Mouse (Mus musculus) left cerebral cortex, postnatal 4 days (tissue): ENCODE data around the gene Igfbp4. TPM values are rescaled to one million over a fixed set of nuclear protein-coding genes. Genes with fewer than 3 reads are reported as not detected.

Source experiments
- DNase-seq: peaks from one replicate; pipeline ENCODE4 v3.0.0-alpha.2; 2022
- intact Hi-C: fragments of 180-260 bp; cut with DNase I; formaldehyde crosslinking; loops from one replicate; pipeline ENCODE4 v1.15.1; 2025
- total RNA-seq, 2 experiments: library from RNA; stranded (reverse); gene quantifications; 2 replicates each; pipeline ENCODE4 v1.2.3; 2021

Gene Igfbp4
- total RNA-seq, 2 experiments from 2014 or later = 66.1 to 80.1 TPM

GRCm38 (mm10) chr11:99040346-99040974 is 584 bp upstream of the Igfbp4 start:
- intact Hi-C loops = no loop called here
- peak; percentile 50 for DNase-seq

GRCm38 (mm10) chr11:99041841-99042780 is 1.1 kb downstream of the Igfbp4 start:
- no peak for DNase-seq
- intact Hi-C loops = no loop called here

- no peak for DNase-seq
- intact Hi-C loops = no loop called here
Measured at GRCm38 (mm10) chr11:99042834-99043431, 1.9 kb downstream of the Igfbp4 start.

- intact Hi-C loops = no loop called here
- no peak for DNase-seq
Measured at GRCm38 (mm10) chr11:99043632-99044031, 2.6 kb downstream of the Igfbp4 start.

GRCm38 (mm10) chr11:99044306-99044705 is 3.3 kb downstream of the Igfbp4 start:
- intact Hi-C loops = no loop called here
- DNase-seq = no peak

- no peak for DNase-seq
- intact Hi-C loops = no loop called here
Measured at GRCm38 (mm10) chr11:99045159-99045889, 4.3 kb downstream of the Igfbp4 start.

GRCm38 (mm10) chr11:99047120-99047519 is 6.1 kb downstream of the Igfbp4 start:
- intact Hi-C loops = no loop called here
- peak; percentile 74 for DNase-seq

GRCm38 (mm10) chr11:99047643-99048042 is 6.6 kb downstream of the Igfbp4 start:
- intact Hi-C loops = no loop called here
- peak; percentile 41 for DNase-seq

- intact Hi-C loops = no loop called here
- DNase-seq = no peak
Measured at GRCm38 (mm10) chr11:99055143-99055542, 14.1 kb downstream of the Igfbp4 start.

- no peak for DNase-seq
- intact Hi-C loops = no loop called here
Measured at GRCm38 (mm10) chr11:99055571-99056452, 14.8 kb downstream of the Igfbp4 start.

GRCm38 (mm10) chr11:99060435-99060834 is 19.4 kb downstream of the Igfbp4 start:
- no peak for DNase-seq
- intact Hi-C loops = no loop called here

GRCm38 (mm10) chr11:99062661-99063060 is 21.6 kb downstream of the Igfbp4 start:
- intact Hi-C loops = no loop called here

GRCm38 (mm10) chr11:99063406-99064131 is 22.5 kb downstream of the Igfbp4 start:
- DNase-seq = no peak
- intact Hi-C loops = no loop called here

More at GRCm38 (mm10) chr11:99062661-99063060, 21.6 kb downstream of the Igfbp4 start:
- DNase-seq = no peak

- DNase-seq = no peak
- intact Hi-C loops = no loop called here
Measured at GRCm38 (mm10) chr11:99065353-99065752, 24.3 kb downstream of the Igfbp4 start.

GRCm38 (mm10) chr11:99065979-99066378 is 24.9 kb downstream of the Igfbp4 start:
- DNase-seq = peak; percentile 79
- intact Hi-C loops = no loop called here

GRCm38 (mm10) chr11:99067591-99067990 is 26.5 kb downstream of the Igfbp4 start:
- no peak for DNase-seq
- intact Hi-C loops = no loop called here

- no peak for DNase-seq
- intact Hi-C loops = no loop called here
Measured at GRCm38 (mm10) chr11:99068455-99068854, 27.4 kb downstream of the Igfbp4 start.

- DNase-seq = no peak
- intact Hi-C loops = no loop called here
Measured at GRCm38 (mm10) chr11:99071866-99072265, 30.8 kb downstream of the Igfbp4 start.

GRCm38 (mm10) chr11:99073781-99074180 is 32.7 kb downstream of the Igfbp4 start:
- no peak for DNase-seq
- intact Hi-C loops = no loop called here
